Mouse (Mus musculus): ENCODE results near the gene Foxb1.

Foxb1 gene

DNA sequence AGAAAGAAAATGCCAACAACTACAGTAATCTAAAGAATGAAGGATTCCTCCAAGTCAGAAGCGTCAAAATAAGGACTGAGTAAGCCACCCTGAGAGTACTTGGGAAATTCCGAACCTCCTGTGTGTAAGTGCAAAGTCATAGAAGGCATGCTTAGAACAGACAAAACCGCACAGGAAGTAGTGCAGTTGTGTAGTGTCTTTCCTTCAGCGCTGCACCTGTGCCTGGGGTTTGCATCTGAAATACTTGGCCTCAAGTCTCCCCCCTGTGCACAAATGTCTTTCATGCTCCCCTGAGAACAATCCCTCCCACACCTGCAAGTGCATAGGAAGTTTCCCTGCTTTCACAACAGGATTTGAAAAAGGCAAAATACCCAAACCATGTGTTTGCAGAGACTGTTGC, 3.5 kb downstream of the Foxb1 start:
- WGBS = 7% methylated on average over 4 of the region's 4 CpGs

DNA sequence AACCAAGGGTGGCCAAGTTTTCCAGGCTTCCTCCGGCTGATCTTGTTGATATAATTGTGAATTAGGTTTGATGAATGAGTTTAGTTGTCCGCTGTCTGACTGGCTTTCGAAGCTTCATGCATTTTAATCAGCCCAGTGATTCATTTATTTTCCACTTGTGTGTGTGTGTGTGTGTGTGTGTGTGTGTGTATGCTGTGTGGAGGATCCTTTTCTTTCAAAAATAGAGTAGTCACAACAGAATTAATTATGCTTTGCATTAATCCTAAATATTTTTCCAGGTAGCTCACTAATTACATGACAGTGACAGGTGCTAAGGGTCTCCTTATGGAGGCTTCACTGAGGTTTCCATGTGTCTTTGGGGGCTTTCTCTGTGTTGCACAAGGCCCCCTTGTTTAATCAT, 4.3 kb downstream of the Foxb1 start:
- 5% methylated on average over 3 of the region's 3 CpGs for WGBS

DNA sequence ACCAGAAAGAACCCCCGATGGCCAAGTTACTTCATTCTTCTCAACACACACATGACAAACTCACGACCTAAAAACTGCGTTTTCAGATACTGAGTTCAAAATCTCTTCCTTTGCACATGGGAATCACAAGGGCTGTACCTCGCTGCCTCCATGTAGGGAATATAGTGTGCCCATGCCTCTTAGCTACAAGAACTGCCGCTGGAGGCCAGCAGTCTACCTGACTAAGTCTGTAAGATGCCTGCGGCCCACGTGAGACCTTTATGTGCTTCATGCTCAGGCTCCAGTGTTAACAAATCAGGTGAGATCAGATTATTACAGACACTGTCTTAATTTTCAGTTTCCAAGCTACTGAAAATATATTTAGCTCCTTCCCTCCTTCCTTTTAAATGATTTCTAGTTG, 4.7 kb downstream of the Foxb1 start:
- WGBS = 14% methylated on average over 7 of the region's 7 CpGs

DNA sequence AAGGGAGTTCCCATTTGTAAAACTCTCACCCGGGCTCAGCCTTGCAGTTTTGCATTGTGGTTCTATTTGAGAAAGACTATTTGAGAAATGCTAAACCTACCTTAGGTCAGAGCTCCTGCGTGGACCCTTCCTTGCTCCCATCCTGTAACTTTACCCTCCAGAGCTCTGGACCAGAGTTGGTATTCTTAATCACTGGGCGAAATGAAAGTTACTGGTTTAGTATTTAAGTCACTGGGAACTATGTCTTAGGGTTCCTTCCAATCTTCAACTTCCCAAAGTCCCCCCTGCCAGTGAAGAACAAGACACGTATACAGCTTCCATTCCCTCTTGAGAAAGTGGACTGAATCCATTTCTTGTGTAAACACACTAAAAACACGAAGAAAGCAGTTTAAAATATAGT, 5.6 kb downstream of the Foxb1 start:
- 8% methylated on average over 5 of the region's 5 CpGs for WGBS

DNA sequence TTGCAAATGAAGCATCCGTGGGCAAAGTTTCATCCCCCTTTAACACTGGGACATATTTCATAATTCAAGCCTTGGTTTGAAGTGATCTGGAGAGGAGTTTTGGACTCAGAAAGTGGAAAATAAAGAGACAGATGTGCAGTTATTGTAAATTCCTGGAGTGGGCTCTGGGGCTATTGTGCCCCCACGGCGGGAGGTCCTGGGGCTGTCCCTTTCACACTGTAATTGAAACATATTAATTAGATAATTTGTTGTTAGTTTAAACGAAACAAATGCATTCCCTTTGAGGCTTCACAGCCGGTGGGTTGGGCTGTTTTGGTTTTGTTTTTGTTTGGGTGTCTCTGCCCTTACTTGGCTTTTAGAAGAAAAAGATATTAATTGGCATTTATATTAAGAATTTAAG, 6.0 kb downstream of the Foxb1 start:
- WGBS = 4% methylated on average over 5 of the region's 5 CpGs

DNA sequence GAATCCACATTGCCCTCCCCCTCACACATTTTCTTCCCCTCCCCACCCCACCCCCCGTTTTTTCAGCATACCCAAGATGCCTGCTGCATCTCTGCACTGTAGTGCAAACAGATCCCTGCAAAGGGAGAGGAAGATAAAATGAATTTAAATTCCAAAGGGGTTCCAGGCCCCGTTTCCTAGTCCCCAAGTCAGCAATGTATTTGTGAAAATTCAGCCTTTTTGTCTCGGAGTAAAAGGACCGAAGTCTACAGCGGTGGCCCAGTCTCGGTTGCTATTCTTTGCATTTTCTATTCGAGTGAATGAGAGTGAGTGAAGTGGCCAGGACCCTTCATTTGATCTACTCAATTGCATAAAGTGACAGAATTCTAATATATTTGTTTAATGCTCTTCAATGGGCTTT, 6.4 kb downstream of the Foxb1 start:
- 10% methylated on average over 7 of the region's 7 CpGs for WGBS

DNA sequence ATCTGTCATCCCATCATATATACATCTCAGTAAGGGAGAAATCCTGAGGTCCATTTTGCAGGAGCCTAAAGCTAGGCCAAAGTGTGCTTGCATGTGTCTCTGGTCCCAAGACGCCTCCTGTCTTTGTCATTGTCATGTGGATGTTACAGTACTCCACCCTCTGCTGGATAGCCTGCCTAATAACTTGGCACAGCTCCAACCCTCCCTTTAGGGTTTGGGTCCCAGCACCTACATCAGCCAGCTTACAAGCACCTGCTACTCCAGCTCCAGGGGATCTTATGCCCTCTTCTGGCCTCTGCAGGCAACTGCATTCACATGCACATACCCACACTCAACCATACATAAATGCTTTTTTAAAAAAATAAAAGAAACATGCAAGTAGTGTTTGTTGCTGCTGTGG, 12.8 kb downstream of the Foxb1 start:
- 89% methylated on average over 1 of the region's 1 CpGs for WGBS

DNA sequence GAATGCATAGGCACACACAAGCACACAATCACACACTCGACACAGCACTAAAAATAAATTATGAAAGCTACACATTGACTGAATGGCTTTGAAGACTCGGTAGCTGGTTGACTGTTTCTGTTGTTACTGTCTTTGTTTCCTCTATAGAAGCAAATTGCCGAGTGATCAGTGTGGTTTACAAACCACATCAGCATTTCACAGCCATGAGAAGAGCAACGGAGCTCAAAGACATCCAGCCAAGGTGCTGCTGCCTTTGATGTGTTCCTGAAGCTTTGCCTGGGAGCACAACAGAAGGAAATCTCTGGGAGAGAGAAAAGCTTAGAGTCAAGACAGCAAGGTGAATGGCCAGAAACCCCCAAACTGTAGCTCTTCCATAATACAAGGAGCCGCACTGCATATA, 32.0 kb downstream of the Foxb1 start:
- 80% methylated on average over 5 of the region's 5 CpGs for WGBS

DNA sequence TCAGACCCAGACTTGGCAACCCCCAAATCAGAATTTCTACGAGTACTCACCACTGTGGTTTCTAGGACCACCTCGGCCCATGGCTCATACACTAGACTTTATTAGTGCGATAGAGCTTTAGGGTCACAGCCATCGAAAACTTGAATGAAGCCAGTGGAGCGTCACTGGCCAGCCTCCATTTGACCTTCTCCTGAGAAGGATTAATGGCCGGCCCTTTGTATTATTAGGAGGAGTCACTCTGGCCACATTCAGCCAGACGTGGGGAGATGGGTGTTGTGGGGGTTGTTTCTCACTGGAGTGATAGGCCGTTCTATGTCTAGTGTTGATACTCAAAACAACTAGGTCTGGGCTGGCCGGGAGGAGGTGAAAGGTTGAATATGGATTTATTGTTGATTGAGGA, 42.3 kb downstream of the Foxb1 start:
- 89% methylated on average over 9 of the region's 9 CpGs for WGBS

DNA sequence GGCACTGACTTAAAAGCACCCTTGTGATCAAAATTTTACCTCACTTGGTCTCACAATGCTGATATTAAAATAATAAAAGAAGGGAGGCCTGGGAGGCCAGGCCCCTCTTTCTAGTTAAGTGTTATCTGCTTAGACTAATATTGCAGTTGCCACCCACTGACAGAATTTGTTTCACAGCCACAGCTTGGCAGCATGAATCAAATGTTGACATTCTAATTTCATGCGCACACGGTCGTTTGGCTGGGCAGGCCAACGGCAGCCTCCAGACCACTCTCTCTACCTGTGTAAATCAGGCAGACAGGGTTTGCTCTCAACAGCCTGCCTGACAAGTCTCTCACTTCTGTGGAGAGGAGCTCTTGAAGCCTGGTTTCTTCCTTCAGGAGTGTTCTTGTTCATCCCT, 44.4 kb downstream of the Foxb1 start:
- WGBS = 65% methylated on average over 4 of the region's 4 CpGs

DNA sequence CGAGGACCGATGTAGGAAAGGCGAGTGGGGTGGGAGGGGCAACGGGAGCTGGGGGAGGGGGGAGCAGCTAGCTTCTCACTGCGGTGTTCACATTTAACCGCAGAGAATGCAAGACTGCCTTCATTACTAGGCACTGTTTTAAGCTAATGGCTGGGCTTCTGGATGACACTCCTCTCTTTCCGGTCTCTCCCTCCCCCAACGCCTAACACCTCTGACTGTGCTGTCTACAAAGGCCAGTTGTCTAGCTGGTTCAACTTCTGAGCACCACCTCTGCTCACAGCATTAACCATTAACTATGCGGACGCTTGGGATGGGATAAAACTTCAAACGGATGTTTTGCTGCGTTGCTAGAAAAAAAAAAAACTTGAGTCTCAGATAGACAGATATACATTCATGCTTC, 45.3 kb downstream of the Foxb1 start:
- WGBS = 31% methylated on average over 12 of the region's 12 CpGs

DNA sequence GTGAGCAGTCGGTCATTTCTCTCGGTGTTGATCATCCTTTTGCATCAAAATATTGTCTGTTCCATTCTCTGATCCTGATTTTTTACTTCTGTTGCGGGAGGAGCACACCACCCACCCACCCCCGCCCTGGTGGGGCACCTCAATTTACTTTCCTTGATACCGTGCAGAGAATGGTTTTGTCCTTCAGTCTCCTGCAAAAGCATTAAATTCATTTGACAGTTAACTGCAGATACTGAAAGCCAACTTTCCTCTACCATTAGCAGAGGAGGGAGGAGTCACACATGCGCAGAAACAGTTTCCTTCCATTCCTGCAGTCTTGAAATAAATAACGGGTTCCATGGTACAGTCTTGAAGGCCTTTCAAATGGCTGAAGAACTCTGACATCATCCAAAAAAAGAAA, 46.4 kb downstream of the Foxb1 start:
- 55% methylated on average over 7 of the region's 7 CpGs for WGBS

DNA sequence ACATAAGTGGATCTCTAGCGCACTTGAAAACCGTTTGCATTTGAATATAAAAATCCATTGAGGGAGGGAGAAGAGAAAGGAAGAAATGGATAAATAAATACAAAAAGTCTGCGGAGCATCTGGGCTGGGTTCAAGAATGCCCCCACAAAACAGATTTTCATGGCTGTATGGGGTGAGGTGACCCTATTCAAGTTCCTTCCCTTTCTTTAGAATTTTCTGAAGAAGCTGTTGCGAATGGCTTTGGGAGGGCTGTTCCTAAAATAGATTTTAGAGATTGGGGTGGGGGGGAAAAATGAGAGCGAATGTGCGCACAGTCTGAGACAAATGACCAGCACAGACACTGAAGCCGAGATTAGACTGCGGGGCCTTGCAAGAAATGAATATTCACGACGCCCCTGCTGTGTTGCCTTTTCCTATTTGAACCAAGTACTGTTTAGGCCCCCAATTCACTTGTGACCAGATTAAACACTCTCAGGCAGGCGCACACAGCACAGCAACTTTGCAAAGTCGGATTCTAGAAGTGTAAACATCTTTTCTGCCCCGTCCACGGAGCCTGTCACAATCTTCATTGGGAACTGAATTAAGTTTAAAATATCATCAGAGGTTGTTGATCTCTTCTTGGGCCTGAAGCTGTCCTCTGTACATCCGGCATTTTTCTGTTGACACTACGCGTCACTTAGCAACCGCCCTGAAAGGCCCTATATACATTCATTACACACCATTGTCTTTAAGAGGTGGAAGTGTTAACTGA, 47.0 kb downstream of the Foxb1 start:
- WGBS = 50% methylated on average over 18 of the region's 18 CpGs

DNA sequence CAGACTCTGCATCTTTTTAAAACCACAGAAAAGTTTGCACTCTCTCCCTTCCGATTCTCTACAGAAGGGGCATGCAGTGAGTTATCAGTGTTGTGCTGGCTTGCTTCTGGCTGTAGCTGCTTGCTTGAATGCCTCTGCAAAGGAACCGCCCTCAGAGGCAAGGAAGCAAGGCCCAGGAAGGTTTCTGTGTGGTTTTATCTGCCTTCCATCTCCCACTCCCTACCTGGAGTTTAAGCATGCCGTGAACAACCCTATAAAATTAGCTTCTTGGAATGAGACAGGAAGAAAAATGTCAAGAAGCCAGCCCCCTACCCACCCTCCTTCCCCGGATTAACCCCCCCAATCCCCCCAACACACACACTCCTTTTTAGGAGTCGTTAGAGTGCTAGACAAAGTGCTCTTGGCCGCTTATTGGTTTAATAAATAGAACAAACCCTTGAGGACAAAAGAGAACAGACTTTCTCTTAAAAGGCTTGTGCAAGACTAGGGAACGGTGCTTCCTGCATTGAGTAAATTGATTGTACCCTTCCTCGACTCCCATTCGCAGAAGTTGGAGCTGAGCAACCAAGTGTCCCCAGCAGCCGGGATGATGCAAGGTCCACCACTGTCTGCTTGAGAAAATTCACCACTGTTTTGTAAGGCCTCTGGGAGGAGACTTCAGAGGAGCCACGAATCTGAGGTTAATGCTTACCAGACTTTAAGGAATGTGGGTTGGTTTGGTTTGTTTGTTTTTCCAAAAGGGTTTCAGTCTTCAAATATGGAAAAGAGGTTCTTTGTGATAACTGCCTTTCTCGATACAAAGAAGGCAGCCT, 47.8 kb downstream of the Foxb1 start:
- WGBS = 52% methylated on average over 12 of the region's 12 CpGs

All from cerebral cortex, adult 2 months (tissue).